Mouse (Mus musculus): ENCODE data around the gene Cep135. TPM values are rescaled to one million over a fixed set of nuclear protein-coding genes. Genes with fewer than 3 reads are reported as not detected.

Cep135 gene
- 8.4 and 10.8 TPM in 2 replicates for polyA plus RNA-seq (2011; ENCODE audit: insufficient read depth, insufficient read length, low read depth, missing spikeins)

- no peak within 1 kb of the TSS for H3K27ac ChIP-seq (ENCODE audit: insufficient read depth, low read length)
- TF ChIP-seq POLR2A (IDR thresholded peaks at IDR 0.05; ENCODE audit: insufficient read depth, low read length) (no peak), CTCF (IDR thresholded peaks at IDR 0.05; ENCODE audit: low read depth, low read length) (peak; percentile 66)
- H3K27me3 ChIP-seq (ENCODE audit: control insufficient read depth, insufficient read depth, low read length, poor library complexity, severe bottlenecking): no peaks in the 10 kb centered on the region
- peak within 1 kb of the TSS; percentile 74 for H3K9ac ChIP-seq (ENCODE audit: low read depth, poor library complexity, severe bottlenecking)
- no peaks in the 10 kb centered on the region for H3K4me1 ChIP-seq (ENCODE audit: control insufficient read depth, insufficient read depth, low read length)
- no peaks in the 10 kb centered on the region for H3K36me3 ChIP-seq (ENCODE audit: control insufficient read depth, insufficient read depth, low read length, poor library complexity, severe bottlenecking)
- peak within 1 kb of the TSS; percentile 86 for H3K4me3 ChIP-seq (ENCODE audit: low read depth, low read length)
- H3K9me3 ChIP-seq (replicated peaks; ENCODE audit: control insufficient read depth, insufficient read depth, low read length, poor library complexity, severe bottlenecking): no peaks in the 10 kb centered on the region
Measured at GRCm38 (mm10) chr5:76588551-76589283, at the start of gene Cep135. TSS of gene Cep135 (plus strand) at chr5:76588698.

- Histone ChIP-seq H3K36me3 (ENCODE audit: control insufficient read depth, insufficient read depth, low read length, poor library complexity, severe bottlenecking) (peaks cover 7% of the 10 kb centered on the region; the same call in 1 of the 2 replicates), H3K4me1 (ENCODE audit: control insufficient read depth, insufficient read depth, low read length) (no peaks in the 10 kb centered on the region), H3K27me3 (ENCODE audit: control insufficient read depth, insufficient read depth, low read length, poor library complexity, severe bottlenecking) (no peaks in the 10 kb centered on the region), H3K9ac (ENCODE audit: low read depth, poor library complexity, severe bottlenecking) (no peak overlapping the region), H3K9me3 (replicated peaks; ENCODE audit: control insufficient read depth, insufficient read depth, low read length, poor library complexity, severe bottlenecking) (no peaks in the 10 kb centered on the region), H3K27ac (ENCODE audit: insufficient read depth, low read length) (peak overlapping the region; percentile 28; the same call in 1 of the 2 replicates), H3K4me3 (ENCODE audit: low read depth, low read length) (no peak overlapping the region)
- TF ChIP-seq EP300 (IDR thresholded peaks at IDR 0.05; ENCODE audit: insufficient read depth, low read depth, low read length): no peak
- no peak for TF ChIP-seq CTCF (IDR thresholded peaks at IDR 0.05; ENCODE audit: low read depth, low read length)
- no peak for TF ChIP-seq POLR2A (IDR thresholded peaks at IDR 0.05; ENCODE audit: insufficient read depth, low read length)
Measured at GRCm38 (mm10) chr5:76540181-76540580, 48.3 kb upstream of the Cep135 start.

- peaks cover 7% of the 10 kb centered on the region; the same call in 1 of the 2 replicates for H3K36me3 ChIP-seq (ENCODE audit: control insufficient read depth, insufficient read depth, low read length, poor library complexity, severe bottlenecking)
- H3K27ac ChIP-seq (ENCODE audit: insufficient read depth, low read length): no peak overlapping the region
- TF ChIP-seq EP300 (IDR thresholded peaks at IDR 0.05; ENCODE audit: insufficient read depth, low read depth, low read length) (no peak), POLR2A (IDR thresholded peaks at IDR 0.05; ENCODE audit: insufficient read depth, low read length) (no peak), CTCF (IDR thresholded peaks at IDR 0.05; ENCODE audit: low read depth, low read length) (no peak)
- no peak overlapping the region for H3K9ac ChIP-seq (ENCODE audit: low read depth, poor library complexity, severe bottlenecking)
- H3K4me3 ChIP-seq (ENCODE audit: low read depth, low read length): no peak overlapping the region
- H3K4me1 ChIP-seq (ENCODE audit: control insufficient read depth, insufficient read depth, low read length): no peaks in the 10 kb centered on the region
- no peaks in the 10 kb centered on the region for H3K9me3 ChIP-seq (replicated peaks; ENCODE audit: control insufficient read depth, insufficient read depth, low read length, poor library complexity, severe bottlenecking)
- no peaks in the 10 kb centered on the region for H3K27me3 ChIP-seq (ENCODE audit: control insufficient read depth, insufficient read depth, low read length, poor library complexity, severe bottlenecking)
Measured at GRCm38 (mm10) chr5:76540842-76541241, 47.7 kb upstream of the Cep135 start.

- Histone ChIP-seq H3K9ac (ENCODE audit: low read depth, poor library complexity, severe bottlenecking) (no peak overlapping the region), H3K36me3 (ENCODE audit: control insufficient read depth, insufficient read depth, low read length, poor library complexity, severe bottlenecking) (peaks cover 3% of the 10 kb centered on the region; the same call in 1 of the 2 replicates), H3K4me3 (ENCODE audit: low read depth, low read length) (no peak overlapping the region), H3K27ac (ENCODE audit: insufficient read depth, low read length) (no peak overlapping the region), H3K9me3 (replicated peaks; ENCODE audit: control insufficient read depth, insufficient read depth, low read length, poor library complexity, severe bottlenecking) (no peaks in the 10 kb centered on the region), H3K4me1 (ENCODE audit: control insufficient read depth, insufficient read depth, low read length) (no peaks in the 10 kb centered on the region), H3K27me3 (ENCODE audit: control insufficient read depth, insufficient read depth, low read length, poor library complexity, severe bottlenecking) (no peaks in the 10 kb centered on the region)
- TF ChIP-seq POLR2A (IDR thresholded peaks at IDR 0.05; ENCODE audit: insufficient read depth, low read length) (no peak), CTCF (IDR thresholded peaks at IDR 0.05; ENCODE audit: low read depth, low read length) (no peak), EP300 (IDR thresholded peaks at IDR 0.05; ENCODE audit: insufficient read depth, low read depth, low read length) (no peak)
Measured at GRCm38 (mm10) chr5:76543200-76543599, 45.3 kb upstream of the Cep135 start.

GRCm38 (mm10) chr5:76550426-76550825 is 38.1 kb upstream of the Cep135 start:
- peaks cover 2% of the 10 kb centered on the region; the same call in 1 of the 2 replicates for H3K36me3 ChIP-seq (ENCODE audit: control insufficient read depth, insufficient read depth, low read length, poor library complexity, severe bottlenecking)
- TF ChIP-seq POLR2A (IDR thresholded peaks at IDR 0.05; ENCODE audit: insufficient read depth, low read length): no peak
- TF ChIP-seq EP300 (IDR thresholded peaks at IDR 0.05; ENCODE audit: insufficient read depth, low read depth, low read length): no peak
- no peak for TF ChIP-seq CTCF (IDR thresholded peaks at IDR 0.05; ENCODE audit: low read depth, low read length)
- H3K4me3 ChIP-seq (ENCODE audit: low read depth, low read length): no peak overlapping the region
- no peak overlapping the region for H3K9ac ChIP-seq (ENCODE audit: low read depth, poor library complexity, severe bottlenecking)
- no peaks in the 10 kb centered on the region for H3K27me3 ChIP-seq (ENCODE audit: control insufficient read depth, insufficient read depth, low read length, poor library complexity, severe bottlenecking)
- H3K9me3 ChIP-seq (replicated peaks; ENCODE audit: control insufficient read depth, insufficient read depth, low read length, poor library complexity, severe bottlenecking): no peaks in the 10 kb centered on the region
- no peaks in the 10 kb centered on the region for H3K4me1 ChIP-seq (ENCODE audit: control insufficient read depth, insufficient read depth, low read length)
- no peak overlapping the region for H3K27ac ChIP-seq (ENCODE audit: insufficient read depth, low read length)

GRCm38 (mm10) chr5:76565321-76565720 is 23.2 kb upstream of the Cep135 start:
- no peak overlapping the region for H3K27ac ChIP-seq (ENCODE audit: insufficient read depth, low read length)
- H3K27me3 ChIP-seq (ENCODE audit: control insufficient read depth, insufficient read depth, low read length, poor library complexity, severe bottlenecking): no peaks in the 10 kb centered on the region
- no peaks in the 10 kb centered on the region for H3K9me3 ChIP-seq (replicated peaks; ENCODE audit: control insufficient read depth, insufficient read depth, low read length, poor library complexity, severe bottlenecking)
- TF ChIP-seq EP300 (IDR thresholded peaks at IDR 0.05; ENCODE audit: insufficient read depth, low read depth, low read length): no peak
- no peak for TF ChIP-seq POLR2A (IDR thresholded peaks at IDR 0.05; ENCODE audit: insufficient read depth, low read length)
- peak; percentile 100 for TF ChIP-seq CTCF (IDR thresholded peaks at IDR 0.05; ENCODE audit: low read depth, low read length)
- no peaks in the 10 kb centered on the region for H3K4me1 ChIP-seq (ENCODE audit: control insufficient read depth, insufficient read depth, low read length)
- no peak overlapping the region for H3K4me3 ChIP-seq (ENCODE audit: low read depth, low read length)
- no peak overlapping the region for H3K9ac ChIP-seq (ENCODE audit: low read depth, poor library complexity, severe bottlenecking)
- peaks cover 14% of the 10 kb centered on the region for H3K36me3 ChIP-seq (ENCODE audit: control insufficient read depth, insufficient read depth, low read length, poor library complexity, severe bottlenecking)

Measured in ES-Bruce4 (cell line).